Mouse (Mus musculus) liver, embryonic 16.5 days (tissue): Measurements from ENCODE around the gene Zfp672. TPM values are rescaled to one million over a fixed set of nuclear protein-coding genes. Genes with fewer than 3 reads are reported as not detected.

Experiments
- ATAC-seq: fragments of 200-750 bp; cut with Nextera tagmentation; 2 replicates; pipeline ENCODE4 v1.8.0; 2017; ENCODE audit warnings: low read depth, mild to moderate bottlenecking, moderate number of reproducible peaks, moderate library complexity
- H3K27ac ChIP-seq: fragments of 300-500 bp; sonication (generic); 2 replicates; pipeline ENCODE4 v1.5.1; 2014; ENCODE audit warnings: mild to moderate bottlenecking, low read length
- H3K27me3 ChIP-seq: fragments of 300-500 bp; sonication (generic); 2 replicates; pipeline ENCODE4 v1.6.1; 2014; ENCODE audit warnings: low read depth, low read length, mixed read lengths; ENCODE audit not compliant: control insufficient read depth, insufficient read depth
- H3K36me3 ChIP-seq: fragments of 300-500 bp; sonication (generic); 2 replicates; pipeline ENCODE4 v1.6.1; 2014; ENCODE audit warnings: mild to moderate bottlenecking; ENCODE audit not compliant: control insufficient read depth, insufficient read depth
- H3K4me1 ChIP-seq: fragments of 300-500 bp; sonication (generic); 2 replicates; pipeline ENCODE4 v1.6.1; 2014; ENCODE audit warnings: low read depth, low read length, mixed read lengths; ENCODE audit not compliant: control insufficient read depth
- H3K4me2 ChIP-seq: fragments of 300-500 bp; sonication (generic); 2 replicates; pipeline ENCODE4 v1.6.1; 2014; ENCODE audit warnings: low read depth, low read length, mixed read lengths
- H3K4me3 ChIP-seq: fragments of 300-500 bp; sonication (generic); 2 replicates; pipeline ENCODE4 v1.5.1; 2014; ENCODE audit warnings: low read depth, mild to moderate bottlenecking, low read length
- H3K9ac ChIP-seq: fragments of 300-500 bp; sonication (generic); 2 replicates; pipeline ENCODE4 v1.6.1; 2014; ENCODE audit warnings: low read depth, low read length
- H3K9me3 ChIP-seq: fragments of 300-500 bp; sonication (generic); replicated peaks from 2 replicates; pipeline ENCODE4 v1.6.1; 2016; ENCODE audit warnings: low read length; ENCODE audit not compliant: control insufficient read depth
- WGBS: fragments of 180-500 bp; shearing (Covaris S2); extraction: QIAGEN DNeasy Blood & Tissue Kit; methylation state at CpG from one replicate; pipeline ENCODE4 v1.1.7; 2014; ENCODE audit not compliant: insufficient replicate concordance; 5-methylcytosine and 5-hydroxymethylcytosine counted together
- polyA plus RNA-seq: library from polyadenylated mRNA; unstranded; fragments of >200 nt; fragmentation: Nextera tagmentation; extraction: Ambion mirVana; gene quantifications from 2 replicates; pipeline ENCODE4 v1.2.1, GENCODE M21; 2015

Zfp672 gene
- polyA plus RNA-seq, 1 experiment from 2014 or later, result 33.8 TPM

GRCm38 (mm10) chr11:58357844-58358534 is 27.9 kb upstream of the Zfp672 start:
- Histone ChIP-seq H3K36me3 (no peaks in the 10 kb centered on the region), H3K4me1 (peaks cover 30% of the 10 kb centered on the region), H3K4me3 (no peak overlapping the region), H3K9me3 (no peaks in the 10 kb centered on the region), H3K4me2 (no peak overlapping the region), H3K27ac (no peak overlapping the region), H3K9ac (no peak overlapping the region), H3K27me3 (no peaks in the 10 kb centered on the region)
- ATAC-seq, result no peak
- WGBS, result 59% methylated on average over 6 of the region's 6 CpGs

- no peak for ATAC-seq
- Histone ChIP-seq H3K9ac (no peak overlapping the region), H3K4me1 (peaks cover 39% of the 10 kb centered on the region), H3K27ac (no peak overlapping the region), H3K27me3 (no peaks in the 10 kb centered on the region), H3K4me3 (no peak overlapping the region), H3K36me3 (no peaks in the 10 kb centered on the region), H3K9me3 (no peaks in the 10 kb centered on the region), H3K4me2 (no peak overlapping the region)
- 82% methylated on average over 3 of the region's 3 CpGs for WGBS
Observed at GRCm38 (mm10) chr11:58357042-58357441, 26.9 kb upstream of the Zfp672 start.

- 60% methylated on average over 3 of the region's 3 CpGs for WGBS
- Histone ChIP-seq H3K27me3 (no peaks in the 10 kb centered on the region), H3K9me3 (no peaks in the 10 kb centered on the region), H3K36me3 (no peaks in the 10 kb centered on the region), H3K4me1 (peaks cover 53% of the 10 kb centered on the region), H3K9ac (no peak overlapping the region), H3K4me2 (no peak overlapping the region), H3K27ac (peak overlapping the region; percentile 21; the same call in 1 of the 2 replicates), H3K4me3 (no peak overlapping the region)
- no peak for ATAC-seq
Observed at GRCm38 (mm10) chr11:58354927-58355326, 24.8 kb upstream of the Zfp672 start.

DNA sequence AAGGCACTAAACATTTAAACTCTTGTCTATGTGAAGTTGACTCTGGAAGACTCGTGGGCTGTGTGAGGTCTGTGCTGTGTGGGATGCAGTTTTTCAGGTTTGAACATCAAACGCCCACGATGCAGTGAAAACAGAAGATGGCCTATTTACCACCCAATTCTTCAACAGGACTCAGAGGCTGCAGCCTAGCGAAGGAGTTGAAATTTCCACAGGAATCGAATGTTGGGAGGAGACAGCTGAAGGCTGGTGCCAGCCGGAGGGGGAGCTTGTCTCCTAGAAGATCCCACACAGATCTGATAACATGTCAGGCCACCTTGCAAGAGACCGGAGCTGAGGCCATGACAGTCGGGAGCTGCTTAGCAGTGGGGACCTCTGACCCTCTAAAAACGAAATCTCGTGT is 24.3 kb upstream of the Zfp672 start:
- H3K9me3 ChIP-seq, result no peaks in the 10 kb centered on the region
- no peak for ATAC-seq
- H3K4me2 ChIP-seq, result peak overlapping the region; percentile 10; the same call in 1 of the 2 replicates
- 48% methylated on average over 10 of the region's 10 CpGs for WGBS
- H3K36me3 ChIP-seq, result no peaks in the 10 kb centered on the region
- H3K4me1 ChIP-seq, result peaks cover 53% of the 10 kb centered on the region
- H3K27ac ChIP-seq, result no peak overlapping the region
- H3K27me3 ChIP-seq, result no peaks in the 10 kb centered on the region
- H3K9ac ChIP-seq, result no peak overlapping the region
- no peak overlapping the region for H3K4me3 ChIP-seq

DNA sequence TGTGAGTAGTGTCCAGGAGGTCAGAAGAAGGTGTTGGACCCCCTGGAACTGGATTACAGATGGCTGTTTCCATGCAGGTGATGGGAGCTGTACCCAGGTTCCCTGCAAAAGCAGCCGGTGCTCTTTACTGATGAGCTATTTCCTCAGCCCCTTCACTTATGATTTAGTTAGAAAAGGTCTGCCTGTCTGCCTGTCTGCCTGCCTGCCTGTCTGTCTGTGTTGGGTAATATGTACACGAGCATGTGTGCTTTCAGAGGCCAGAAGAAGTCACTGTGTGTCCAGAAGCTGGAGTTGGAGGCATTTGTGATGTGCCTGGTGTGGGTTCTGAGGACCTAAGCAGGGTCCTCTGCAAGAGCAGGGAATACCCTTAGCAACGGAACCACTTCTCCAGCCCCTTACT is 23.6 kb upstream of the Zfp672 start:
- Histone ChIP-seq H3K9me3 (no peaks in the 10 kb centered on the region), H3K27me3 (no peaks in the 10 kb centered on the region), H3K9ac (peak overlapping the region; percentile 47), H3K36me3 (no peaks in the 10 kb centered on the region), H3K27ac (peak overlapping the region; percentile 93), H3K4me1 (peaks cover 53% of the 10 kb centered on the region), H3K4me3 (no peak overlapping the region), H3K4me2 (peak overlapping the region; percentile 43)
- ATAC-seq, result no peak
- WGBS, result 40% methylated on average over 3 of the region's 3 CpGs

DNA sequence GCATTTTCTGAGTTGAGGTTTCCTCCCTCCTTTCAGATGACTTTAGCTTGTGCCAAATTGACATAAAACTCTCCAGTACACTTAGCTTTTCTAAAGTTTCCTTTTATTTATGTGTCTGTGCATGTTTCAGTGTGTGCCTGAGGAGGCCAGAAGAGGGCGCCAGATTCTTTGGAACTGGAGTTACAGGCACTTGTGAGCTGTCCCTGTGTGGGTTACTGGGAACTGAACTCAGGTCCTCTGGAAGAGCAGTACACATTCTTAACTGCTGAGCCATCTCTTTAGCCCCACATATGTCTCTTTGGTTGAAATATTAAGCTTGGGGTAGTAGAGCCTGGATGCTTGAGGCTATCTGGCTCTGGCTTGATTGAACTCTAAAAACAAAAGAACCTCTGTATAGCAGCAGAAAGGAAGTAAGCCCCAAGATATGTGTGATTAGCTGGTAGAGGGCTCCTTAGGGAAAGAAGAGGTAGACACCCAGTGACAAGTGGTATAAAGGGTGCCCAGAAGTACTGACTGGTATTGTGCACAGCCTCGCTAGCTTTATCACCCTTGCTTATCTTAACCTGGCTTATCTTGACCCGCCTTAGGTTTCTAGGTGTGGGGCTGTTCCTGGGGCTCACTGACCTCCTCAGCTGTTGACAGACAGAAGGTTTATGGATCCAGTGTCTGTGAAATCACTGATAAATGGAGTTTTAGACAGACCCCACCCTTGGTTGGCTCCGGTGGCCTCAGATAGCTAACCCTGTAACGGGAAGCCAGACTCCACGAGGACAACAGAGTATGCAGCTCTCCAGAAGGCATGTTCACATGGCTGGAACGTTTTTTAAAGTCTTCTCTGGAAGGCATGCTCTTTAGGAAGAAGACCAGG is 22.8 kb upstream of the Zfp672 start:
- peak overlapping the region; percentile 93 for H3K27ac ChIP-seq
- 0 out of 2 replicates have a peak overlapping the region, but pooled peaks have one; percentile 7 for H3K4me3 ChIP-seq
- 17% methylated on average over 7 of the region's 7 CpGs for WGBS
- peak overlapping the region; percentile 43 for H3K4me2 ChIP-seq
- H3K4me1 ChIP-seq, result peaks cover 52% of the 10 kb centered on the region
- no peaks in the 10 kb centered on the region for H3K9me3 ChIP-seq
- H3K9ac ChIP-seq, result peak overlapping the region; percentile 29
- H3K36me3 ChIP-seq, result no peaks in the 10 kb centered on the region
- peak; percentile 86 for ATAC-seq
- no peaks in the 10 kb centered on the region for H3K27me3 ChIP-seq

- H3K36me3 ChIP-seq, result peaks cover 9% of the 10 kb centered on the region
- 0 out of 2 replicates have a peak overlapping the region, but pooled peaks have one; percentile 19 for H3K9ac ChIP-seq
- no peaks in the 10 kb centered on the region for H3K27me3 ChIP-seq
- ATAC-seq, result peak; percentile 68
- 49% methylated on average over 5 of the region's 5 CpGs for WGBS
- H3K4me1 ChIP-seq, result peaks cover 46% of the 10 kb centered on the region
- no peak overlapping the region for H3K4me3 ChIP-seq
- peak overlapping the region; percentile 93 for H3K27ac ChIP-seq
- H3K9me3 ChIP-seq, result no peaks in the 10 kb centered on the region
- H3K4me2 ChIP-seq, result peak overlapping the region; percentile 22; the same call in 1 of the 2 replicates
Observed at GRCm38 (mm10) chr11:58351179-58351578, 21.0 kb upstream of the Zfp672 start.

GRCm38 (mm10) chr11:58350628-58351027 is 20.5 kb upstream of the Zfp672 start:
- H3K27ac ChIP-seq, result peak overlapping the region; percentile 93

GRCm38 (mm10) chr11:58346745-58347144 is 16.6 kb upstream of the Zfp672 start:
- Histone ChIP-seq H3K4me2 (no peak overlapping the region), H3K27ac (no peak overlapping the region), H3K4me3 (no peak overlapping the region), H3K27me3 (no peaks in the 10 kb centered on the region), H3K9me3 (no peaks in the 10 kb centered on the region), H3K36me3 (peaks cover 25% of the 10 kb centered on the region), H3K9ac (no peak overlapping the region), H3K4me1 (peaks cover 11% of the 10 kb centered on the region)
- no peak for ATAC-seq
- 77% methylated on average over 4 of the region's 4 CpGs for WGBS

More at GRCm38 (mm10) chr11:58350628-58351027, 20.5 kb upstream of the Zfp672 start:
- peaks cover 15% of the 10 kb centered on the region for H3K36me3 ChIP-seq
- H3K9ac ChIP-seq, result no peak overlapping the region
- H3K27me3 ChIP-seq, result no peaks in the 10 kb centered on the region
- 74% methylated on average over 4 of the region's 4 CpGs for WGBS
- peaks cover 46% of the 10 kb centered on the region for H3K4me1 ChIP-seq
- H3K9me3 ChIP-seq, result no peaks in the 10 kb centered on the region
- H3K4me2 ChIP-seq, result no peak overlapping the region
- ATAC-seq, result no peak
- no peak overlapping the region for H3K4me3 ChIP-seq
